Mouse (Mus musculus) monocyte, adult 2 months (primary cell): Measurements from ENCODE around the gene Arid5a.

Experiments
- DNase-seq, 2 experiments: peaks; one replicate each; pipeline ENCODE4 v3.0.0; 2022; ENCODE audit warnings: low spot score in 2 of 2, low read depth in 1 of 2

Arid5a gene

DNA sequence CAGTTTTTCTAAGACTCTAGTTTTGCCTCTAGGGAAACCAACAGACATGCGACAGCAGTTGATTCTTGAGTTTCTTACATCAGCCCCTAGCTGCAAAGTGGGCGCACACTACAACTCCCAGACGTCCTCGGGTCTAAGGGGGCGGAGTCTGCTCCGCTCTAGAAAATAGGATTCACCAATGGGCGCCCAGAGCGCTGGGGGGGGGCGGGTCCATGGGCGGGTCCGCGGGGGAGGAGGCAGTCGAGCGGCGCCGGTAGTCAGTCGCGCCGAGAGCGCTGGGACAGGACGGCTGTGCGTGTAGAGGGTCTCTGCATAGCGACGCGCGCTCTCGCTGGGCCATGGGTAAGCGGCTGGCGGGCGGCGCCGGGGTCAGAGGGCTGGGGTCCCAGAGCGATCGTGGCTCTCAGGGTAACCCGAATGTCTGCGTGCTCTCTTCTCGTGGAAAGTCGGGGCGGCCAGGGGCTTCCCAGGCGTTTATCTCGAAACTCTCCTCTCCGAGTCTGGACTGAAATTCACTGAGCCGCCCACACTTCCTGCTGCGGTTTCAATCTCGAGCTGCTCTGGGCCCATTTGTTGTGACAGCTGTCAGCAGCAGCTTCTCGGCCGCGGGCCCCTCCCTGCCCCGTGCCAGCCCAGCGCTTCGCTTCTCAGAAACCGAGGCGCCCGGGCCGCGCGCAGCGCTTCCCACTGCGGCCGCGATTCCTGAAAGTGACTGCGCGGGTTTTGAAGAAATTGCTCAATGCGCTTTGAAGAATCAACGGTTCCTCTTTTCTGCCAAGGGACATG is at the start of gene Arid5a:
Gene Arid5a (plus strand): TSS at position 239 of the 786 bp plus-strand sequence.
- peak; percentile 96 for DNase-seq

DNA sequence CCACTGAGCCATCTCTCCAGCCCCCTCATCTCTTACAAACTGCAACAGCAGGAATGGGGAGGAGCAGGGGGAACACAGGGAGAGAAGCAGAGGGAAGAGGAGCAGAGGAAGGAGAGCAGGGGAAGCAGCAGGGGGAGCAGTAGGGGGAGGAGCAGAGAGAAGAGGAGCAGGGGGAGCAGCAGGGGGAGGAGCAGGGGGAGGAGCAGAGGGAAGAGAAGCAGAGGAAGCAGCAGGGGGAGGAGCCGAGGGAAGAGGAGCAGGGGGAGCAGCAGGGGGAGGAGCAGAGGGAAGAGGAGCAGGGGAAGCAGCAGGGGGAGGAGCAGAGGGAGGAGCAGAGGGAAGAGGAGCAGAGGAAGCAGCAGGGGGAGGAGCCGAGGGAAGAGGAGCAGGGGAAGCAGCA is 48.9 kb upstream of the Arid5a start:
- no peak for DNase-seq

DNA sequence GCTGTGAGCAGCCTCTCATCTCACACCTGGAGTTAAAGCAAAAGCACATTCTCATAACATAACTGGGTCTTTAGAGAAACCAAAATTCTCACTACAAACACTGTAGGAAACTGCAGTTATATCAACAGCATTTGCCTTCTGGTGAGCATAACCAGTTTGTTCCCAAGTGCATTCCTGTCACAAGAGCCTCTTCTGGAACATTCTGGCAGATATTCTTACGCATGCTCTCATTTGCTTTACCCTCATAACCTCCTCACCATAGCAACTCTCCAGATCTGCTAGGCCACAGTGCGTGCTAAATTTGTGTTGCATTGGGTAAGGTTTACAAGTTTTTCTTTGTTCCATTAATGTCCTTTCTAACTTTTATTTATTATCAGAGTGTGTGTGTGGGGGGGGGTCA is 48.3 kb upstream of the Arid5a start:
- no peak for DNase-seq

DNA sequence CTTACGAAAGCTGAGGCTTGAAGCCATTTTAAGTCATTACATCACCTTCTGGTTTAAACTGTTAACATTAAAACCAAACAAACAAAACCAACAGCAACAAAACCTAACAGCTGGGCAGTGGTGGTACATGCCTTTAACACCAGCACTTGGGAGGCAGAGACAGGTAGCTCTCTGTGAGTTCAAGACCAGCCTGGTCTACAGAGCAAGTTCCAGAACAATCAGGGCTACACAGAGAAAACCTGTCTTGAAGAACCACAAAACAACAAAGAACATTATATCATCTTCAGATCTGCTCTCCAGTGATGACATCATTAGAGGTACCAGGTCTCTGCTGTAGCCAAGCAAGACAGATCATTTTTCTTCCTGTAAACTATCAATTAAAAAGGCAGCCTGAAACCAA is 47.1 kb upstream of the Arid5a start:
- no peak for DNase-seq

DNA sequence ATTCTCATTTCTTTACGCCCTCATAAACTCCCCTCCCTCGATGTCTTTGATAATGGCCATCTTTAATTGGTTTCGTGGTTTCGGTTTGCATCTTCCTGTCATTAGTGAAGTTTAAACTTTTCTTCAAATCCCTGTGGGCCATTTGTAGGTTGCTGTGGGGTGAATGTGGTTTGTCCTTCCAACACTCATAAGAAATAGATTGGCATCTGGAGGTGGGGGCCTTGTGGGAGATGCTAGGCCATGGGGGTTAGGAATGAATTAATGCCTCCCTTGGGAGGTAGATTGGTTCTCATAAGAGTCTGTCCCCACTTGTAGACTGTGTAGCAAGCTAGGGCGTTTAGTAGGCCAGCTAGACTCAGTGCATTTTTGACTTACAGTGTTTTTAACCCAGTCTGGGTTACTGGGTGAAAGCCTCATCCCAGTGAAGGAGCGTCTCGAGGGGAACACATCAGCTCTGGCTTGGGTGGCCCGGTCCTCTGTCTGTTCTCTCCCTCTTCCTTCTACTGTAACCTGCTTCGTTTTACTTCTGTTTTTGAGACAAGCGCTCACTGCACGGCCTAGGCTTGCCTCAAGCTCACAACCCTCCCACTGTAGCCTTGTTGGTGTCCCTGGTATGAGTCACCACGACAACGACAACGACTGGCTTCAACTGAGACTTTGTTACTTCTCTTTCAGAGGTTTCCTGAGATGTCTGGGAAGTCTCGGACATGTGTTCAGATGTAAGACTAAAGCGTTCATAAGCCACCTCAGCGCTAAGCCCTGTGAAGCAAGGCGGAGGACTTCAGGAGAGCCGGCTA is 45.6 kb upstream of the Arid5a start:
- DNase-seq: peak; percentile 69

DNA sequence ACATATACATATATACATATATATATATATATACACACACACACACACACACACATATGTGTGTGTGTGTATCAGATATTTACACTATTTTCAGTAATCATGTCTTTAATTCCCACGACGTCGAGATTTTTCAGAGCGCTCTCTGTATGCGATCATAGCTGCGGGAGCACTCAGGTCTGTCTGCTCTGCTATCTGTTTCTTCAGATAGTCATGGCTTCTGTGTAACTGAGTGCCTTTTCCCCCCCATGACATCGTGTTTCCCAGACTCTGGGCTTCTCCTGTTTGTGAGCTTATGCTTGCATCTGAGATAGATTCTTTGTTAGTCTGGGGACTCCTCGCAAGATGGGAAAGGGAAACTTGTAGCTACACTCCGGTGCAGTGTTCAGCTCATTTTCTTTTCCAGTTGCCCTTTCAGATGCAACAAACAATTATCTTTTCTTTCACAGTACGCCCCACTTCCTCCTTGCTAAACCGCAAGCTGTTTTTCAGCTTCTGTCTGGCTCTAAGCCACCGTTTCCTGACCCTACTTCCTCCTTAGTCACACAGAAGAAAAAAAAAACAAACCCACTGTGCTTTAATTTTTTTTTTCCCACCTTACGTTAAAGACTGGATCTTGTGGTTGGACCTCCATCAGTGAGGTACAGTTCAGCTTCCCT is 43.6 kb upstream of the Arid5a start:
- DNase-seq: peak; percentile 69 to 76

DNA sequence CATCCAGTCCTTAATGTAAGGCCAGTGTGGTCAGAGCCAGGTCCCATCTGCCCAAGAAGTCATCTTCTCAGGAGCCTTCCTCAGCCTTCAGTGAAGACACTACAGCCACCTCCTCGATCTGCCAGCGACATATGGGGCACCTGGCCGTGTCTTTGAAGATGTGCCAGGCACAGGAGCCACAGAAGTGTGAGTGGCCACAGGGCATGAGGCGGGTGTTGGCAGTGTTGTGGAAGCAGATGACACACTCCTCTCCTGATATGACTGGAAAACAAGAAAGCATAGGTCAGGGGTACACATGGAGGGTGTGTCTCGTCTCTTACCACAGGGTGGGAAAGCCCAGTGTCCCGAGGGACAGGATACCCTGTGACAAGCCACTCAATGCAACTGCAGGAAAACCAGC is 41.2 kb upstream of the Arid5a start:
- DNase-seq: no peak

DNA sequence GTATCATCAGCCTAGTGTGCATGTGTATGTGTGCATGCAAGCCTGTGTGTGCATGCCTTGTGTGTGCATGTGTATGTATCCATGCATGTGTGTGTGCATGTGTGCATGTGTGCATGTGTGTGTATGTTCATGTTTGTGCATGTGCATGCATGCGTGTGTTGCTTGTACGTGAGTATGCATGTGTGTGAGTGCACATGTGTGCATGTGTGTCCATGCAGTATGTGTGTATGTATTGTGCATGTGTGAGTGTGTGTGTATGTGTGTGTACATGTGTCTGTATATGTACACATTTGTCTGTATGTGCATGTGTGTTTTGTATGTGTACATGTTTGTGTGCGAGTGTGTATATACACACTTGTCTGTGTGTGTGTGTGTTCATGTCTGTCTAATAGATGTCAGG is 39.9 kb upstream of the Arid5a start:
- no peak for DNase-seq

DNA sequence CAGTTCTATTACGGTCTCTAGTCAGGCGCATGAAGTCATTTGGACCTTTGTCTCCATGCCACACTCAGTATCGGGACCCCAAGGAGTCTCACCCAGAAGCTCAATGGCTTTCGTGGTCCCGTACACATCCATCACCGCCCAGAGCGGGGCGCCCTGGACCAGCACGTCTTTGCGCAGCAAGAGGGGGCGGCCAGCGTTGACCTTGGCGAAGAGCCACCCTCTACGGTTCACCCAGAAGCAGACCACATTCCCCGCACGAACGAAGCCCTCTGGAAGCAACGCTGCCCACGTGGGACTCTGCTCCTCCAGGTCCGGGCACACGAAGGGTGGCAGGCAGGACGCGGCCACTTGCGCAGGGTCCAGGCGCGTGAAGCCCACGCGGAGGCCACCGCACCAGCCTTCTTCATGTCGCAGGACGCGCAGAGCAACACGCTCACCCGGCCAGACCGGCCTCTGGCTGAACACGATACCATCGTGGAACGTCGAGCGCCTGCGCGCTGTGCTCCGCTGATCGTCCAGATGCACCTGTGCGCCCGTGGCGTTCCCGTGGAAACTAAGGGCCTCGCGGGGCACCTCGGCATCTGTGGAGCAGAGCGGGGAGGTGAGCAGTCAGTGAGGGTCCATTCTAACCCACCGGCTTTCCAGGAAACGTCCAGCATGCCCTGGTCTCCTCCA is 38.3 kb upstream of the Arid5a start:
- DNase-seq: no peak

DNA sequence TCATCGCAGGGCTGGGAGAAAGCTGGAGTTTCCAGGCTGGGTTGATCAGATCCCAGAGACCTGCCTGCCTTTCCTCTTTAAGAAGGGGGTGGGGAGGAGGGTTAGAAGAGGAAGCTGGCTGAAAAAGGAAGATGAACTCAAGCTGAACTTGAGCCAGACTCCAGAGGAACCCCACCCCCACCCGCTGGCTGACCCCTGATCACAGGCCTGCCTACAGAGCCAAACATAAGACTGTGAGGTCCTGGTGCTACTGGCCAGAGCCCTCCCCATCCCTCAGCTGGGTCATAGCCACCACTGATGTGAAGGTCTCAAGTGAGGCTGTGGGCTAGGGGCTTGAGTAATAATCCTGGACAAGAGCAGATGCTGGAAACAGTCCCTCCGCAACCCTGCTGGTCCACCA is 36.9 kb upstream of the Arid5a start:
- peak in 1 of 2 experiments; percentile 68 for DNase-seq

DNA sequence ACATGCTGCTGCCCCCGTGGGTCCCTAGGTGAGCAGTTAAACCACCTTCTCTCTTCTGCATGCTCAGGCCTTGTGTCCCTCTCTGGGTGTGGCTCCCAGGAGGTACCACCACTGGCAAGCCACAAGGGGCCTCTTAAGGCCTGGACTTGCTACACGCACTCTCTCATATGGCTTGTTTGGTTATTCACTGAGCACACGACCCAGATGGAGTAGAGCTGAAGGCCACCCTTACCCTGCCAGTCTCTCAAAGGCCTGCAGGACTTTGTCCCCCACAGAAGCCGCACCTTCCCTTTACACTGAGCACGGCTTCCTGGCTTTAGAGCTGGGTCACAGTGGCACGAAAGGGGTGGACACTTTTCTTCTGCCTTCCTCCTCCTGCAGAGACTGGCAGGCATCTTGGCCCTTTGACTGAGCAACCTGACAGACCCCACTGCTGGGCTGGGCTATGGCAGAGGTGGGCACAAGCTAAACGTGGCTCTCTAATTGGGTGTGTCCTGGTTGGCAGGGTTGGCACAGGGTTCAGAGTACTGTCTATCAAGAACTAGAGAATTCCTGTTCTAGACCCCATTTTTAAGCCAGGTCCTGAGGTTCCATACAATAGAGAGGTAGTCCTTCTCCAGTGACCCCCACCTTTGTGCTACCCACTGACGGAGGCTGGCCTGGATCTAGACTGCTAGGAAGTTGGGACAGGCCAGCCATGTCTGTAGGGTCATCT is 35.9 kb upstream of the Arid5a start:
- peak in 1 of 2 experiments; percentile 19 for DNase-seq

DNA sequence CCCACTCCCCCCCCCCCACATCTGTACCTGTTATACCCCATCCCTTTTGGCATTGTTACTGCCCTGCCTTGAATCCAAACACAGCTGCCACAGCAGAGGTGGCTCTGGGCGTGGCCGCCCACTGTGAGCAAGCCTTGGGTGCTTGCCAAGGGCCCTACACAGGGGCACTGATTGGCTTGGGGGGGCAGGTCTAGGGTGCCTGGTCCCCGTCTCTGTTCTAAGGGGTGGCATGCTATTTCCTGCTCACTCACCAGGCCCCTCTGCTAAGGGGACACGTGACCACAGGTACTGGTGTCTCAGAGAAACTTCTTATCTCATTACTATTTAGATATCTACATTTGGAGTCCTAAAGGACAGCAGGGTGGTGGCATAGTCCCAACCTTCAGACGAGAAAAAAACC is 35.0 kb upstream of the Arid5a start:
- peak in 1 of 2 experiments; percentile 50 for DNase-seq

DNA sequence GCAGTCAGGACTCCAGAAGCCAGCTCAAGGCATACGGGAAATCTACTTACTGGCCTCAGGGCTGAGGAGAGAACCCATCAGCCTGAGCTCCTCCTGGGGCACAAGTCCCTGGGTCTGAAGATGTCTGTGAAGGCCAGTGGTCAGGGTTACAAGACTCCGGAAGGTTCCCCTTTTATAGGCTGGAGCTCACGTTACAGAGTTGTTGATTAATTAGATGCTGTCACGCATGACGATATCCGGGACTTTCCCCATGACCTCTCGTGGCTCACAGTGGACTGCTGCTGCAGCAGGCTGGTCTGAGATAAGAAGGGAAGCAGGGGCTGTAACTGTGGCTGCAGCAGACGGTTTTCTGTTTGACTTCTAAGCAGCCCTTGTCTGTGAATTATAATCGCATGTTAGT is 34.2 kb upstream of the Arid5a start:
- DNase-seq: peak; percentile 77 to 82

DNA sequence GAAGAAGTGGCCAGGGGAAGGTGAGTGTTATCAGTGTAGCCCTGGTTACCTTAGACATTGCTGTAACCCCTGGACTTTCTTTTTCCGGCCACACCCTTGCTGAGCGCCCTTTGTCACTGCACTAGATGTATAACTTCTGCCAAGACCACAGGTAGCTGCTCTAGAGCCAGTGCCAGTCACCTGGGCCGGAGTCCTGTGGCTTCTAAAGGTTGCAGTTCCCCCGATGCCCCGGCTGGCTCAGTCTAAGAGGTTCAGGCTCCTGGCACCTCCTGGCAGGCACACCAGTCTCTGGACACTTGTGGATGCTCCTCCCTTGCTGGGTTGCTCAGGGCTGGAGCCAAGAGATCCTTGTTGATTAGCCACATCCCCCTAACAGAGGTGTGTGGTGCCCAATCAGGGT is 33.1 kb upstream of the Arid5a start, which contains the start of gene Neurl3:
Gene Neurl3 (minus strand): TSS at position 225 of the 400 bp plus-strand sequence.
- DNase-seq: no peak

DNA sequence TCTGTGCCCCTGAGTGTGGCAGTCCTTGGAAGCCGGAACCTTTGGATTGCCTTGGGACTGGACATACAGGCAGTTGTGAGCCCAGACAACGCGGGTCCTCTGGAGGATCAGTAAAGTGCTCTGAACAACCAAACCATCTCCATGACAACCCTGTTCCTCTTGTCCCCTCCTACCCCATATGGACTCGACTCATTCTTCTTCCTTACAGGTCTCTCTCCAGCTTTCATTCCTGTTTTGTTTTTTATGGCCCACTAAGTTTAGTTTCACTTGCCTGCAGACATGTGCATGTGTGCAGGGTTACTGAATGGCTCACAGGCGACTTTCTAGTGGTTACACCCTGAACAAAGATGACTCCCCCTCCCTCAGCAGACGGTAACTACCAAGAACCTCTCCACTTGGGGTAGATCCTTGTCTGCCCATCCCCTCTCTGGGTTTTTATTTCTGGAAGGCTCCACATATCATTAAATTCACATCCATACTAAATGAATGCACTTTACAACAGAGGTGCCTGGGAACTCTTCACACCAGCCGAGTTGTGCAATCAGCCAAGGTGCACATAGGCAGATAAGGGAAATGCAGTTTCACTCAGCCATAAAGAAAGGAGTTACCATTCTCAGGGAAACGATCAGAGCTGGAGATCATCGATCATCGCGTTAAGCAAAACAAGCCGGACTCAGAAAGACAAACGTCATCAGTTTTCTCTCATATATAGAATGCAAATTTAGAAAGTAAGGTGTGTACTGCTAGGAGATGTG is 31.7 kb upstream of the Arid5a start:
- no peak for DNase-seq

DNA sequence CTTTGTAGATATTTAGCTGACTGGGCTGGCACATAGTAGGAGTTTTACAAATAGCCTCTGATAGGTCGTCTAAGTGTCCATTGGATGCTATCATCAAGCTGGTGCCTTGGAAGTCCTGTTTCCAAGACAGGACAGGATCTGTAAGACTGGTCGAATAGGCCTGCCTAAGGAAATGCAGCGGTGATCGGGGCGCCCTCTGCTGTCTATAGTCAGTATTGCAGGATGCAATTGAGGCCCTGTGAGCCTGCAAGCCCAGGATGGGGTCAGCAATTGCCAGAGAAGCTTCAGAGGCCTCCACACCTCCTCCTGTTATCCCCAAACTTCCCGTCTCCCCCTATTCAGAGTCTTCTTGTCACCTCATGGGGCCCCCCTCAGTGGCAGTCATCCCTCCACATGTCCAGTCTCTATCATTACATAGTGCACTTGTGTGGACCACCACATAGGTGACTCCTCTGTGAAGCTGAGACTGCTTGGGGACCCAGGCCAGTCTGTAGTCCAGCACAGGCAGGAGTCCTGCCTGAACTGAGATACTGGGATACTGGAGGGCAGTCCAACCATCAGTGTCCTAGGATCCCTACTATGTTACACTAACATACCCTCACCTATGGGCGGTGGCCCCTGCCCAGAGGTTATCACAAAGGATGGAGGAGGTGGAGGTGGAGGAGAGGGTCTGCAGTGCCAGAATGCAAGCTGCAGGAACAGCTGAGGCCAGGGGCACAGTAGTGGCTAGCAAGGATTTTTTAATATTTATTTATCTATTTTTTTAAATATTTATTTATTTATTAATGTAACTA is 30.1 kb upstream of the Arid5a start:
- DNase-seq: peak; percentile 68 to 86

DNA sequence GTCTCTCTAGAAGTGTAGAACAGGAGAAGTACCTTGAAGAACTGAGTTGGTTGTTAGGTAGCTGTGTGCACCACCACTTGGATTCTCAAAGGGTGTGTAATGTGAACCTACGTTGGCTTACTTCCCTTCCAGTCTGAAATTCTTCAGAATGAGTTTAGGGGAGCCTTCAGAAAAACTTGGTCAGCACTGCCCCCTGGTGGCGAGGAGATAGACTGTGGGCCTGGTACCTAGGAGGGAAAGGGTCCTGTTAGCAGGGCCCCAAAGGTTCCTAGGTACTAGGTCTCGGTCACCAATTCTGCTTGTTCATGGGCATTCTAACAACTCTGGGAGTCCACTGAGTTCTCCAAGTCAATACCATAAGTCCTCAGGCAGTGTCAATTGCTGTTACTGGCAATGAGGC is 28.3 kb upstream of the Arid5a start:
- peak in 1 of 2 experiments; percentile 80 for DNase-seq

DNA sequence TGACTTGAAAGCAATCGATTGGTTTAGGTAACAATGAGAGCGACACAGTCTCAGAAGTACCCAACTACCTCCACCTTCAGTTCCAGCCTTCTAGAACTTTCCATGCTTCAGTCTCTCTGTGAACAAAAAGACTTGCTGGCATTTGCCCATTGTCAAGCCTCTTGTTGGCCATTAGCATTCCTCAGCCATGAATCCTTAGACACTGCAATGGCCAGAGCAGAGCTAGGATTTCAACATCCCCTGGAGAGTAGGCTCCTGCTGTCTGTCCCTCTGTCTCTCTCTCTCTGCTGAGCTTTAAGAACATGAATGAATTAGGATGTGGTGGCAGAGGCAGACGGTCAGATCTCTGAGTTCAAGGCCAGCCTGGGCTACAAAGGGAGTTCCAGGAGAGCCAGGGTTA is 26.6 kb upstream of the Arid5a start:
- no peak for DNase-seq

DNA sequence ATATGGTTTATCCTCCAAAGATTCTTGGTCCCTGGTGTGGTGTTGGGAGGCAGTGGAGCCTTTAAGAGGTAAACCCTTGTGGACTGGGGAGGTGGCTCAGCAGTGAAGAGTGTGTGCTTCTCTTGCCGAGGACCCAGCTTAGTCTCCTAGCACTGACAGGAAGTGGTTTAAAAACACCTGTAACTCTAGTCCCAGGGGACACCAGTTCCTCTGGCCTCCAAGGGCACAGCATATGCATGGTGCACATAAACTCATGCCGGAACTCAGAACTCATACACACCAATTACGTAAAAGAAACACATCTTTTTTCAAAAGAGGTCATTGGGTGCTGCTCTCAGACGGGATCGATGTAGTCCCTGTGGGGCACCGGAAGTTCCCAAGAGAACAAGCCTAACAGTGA is 25.7 kb upstream of the Arid5a start:
- no peak for DNase-seq
